ENCODE assay signal across 28 mouse cellular contexts in the genomic region with DNA sequence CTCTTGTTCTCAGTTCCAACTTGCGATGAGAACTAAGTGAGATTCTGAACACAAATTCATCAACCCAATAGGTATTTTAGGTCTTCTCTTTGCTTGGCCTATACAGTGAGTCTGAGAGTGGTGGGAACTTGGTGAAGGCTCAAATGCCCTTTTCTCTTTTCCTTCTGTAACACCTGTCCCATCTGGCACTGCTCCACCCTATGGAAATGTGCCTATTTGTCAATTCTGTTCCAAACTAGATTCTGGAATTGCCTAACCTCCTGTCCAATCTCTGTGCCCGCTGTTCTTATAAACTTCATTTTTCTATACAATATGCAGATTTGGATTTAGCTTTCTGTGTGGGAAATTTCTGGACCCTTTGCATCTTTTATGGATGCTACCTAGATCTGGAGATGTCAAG. TPM values are rescaled to one million over a fixed set of nuclear protein-coding genes. Genes with fewer than 3 reads are reported as not detected.
"Had no signal": no experiment of that assay in that cellular context is flagged by ENCODE, and none has a peak within 500 bp of the region (broad histone marks: within the 10 kb centered on the region; RNA-seq: fewer than 3 reads in every experiment).

No protein-coding gene starts in this region.

- H3K27me3 ChIP-seq: lung, embryonic 15.5 days; megakaryocyte, embryonic 14.5 days; midbrain, embryonic 13.5 days; midbrain, embryonic 15.5 days; neural tube, embryonic 12.5 days had no signal

- H3K9me3 ChIP-seq: lung, embryonic 15.5 days; midbrain, embryonic 13.5 days; midbrain, embryonic 15.5 days; neural tube, embryonic 12.5 days had no signal

- H3K4me1 ChIP-seq: lung, embryonic 15.5 days; midbrain, embryonic 13.5 days; midbrain, embryonic 15.5 days; neural tube, embryonic 12.5 days had no signal

- H3K4me2 ChIP-seq: lung, embryonic 15.5 days; midbrain, embryonic 11.5 days; midbrain, embryonic 13.5 days; midbrain, embryonic 15.5 days; neural tube, embryonic 12.5 days had no signal

- ATAC-seq: lung, postnatal 0 days; midbrain, embryonic 13.5 days; midbrain, embryonic 15.5 days had no signal

- H3K36me3 ChIP-seq: lung, embryonic 15.5 days; midbrain, embryonic 13.5 days; midbrain, embryonic 15.5 days; neural tube, embryonic 12.5 days had no signal

- H3K27ac ChIP-seq: lung, embryonic 15.5 days; macrophage; midbrain, embryonic 13.5 days; midbrain, embryonic 15.5 days; neural tube, embryonic 12.5 days had no signal

- DNase-seq: lung, adult 2 months; lung, postnatal 14 days; lung, postnatal 36 days; retina, postnatal 1 day; right cerebral cortex, adult 18-20 months; right cerebral cortex, postnatal 25 days; right cerebral cortex, postnatal 4 days; spleen, adult 18-20 months; thymus, adult 18-20 months; thymus, postnatal 14 days; thymus, postnatal 36 days had no signal

- H3K4me3 ChIP-seq: lung, embryonic 15.5 days; megakaryocyte, embryonic 14.5 days; midbrain, embryonic 13.5 days; midbrain, embryonic 15.5 days; neural tube, embryonic 12.5 days had no signal

- H3K9ac ChIP-seq: lung, embryonic 15.5 days; midbrain, embryonic 13.5 days; midbrain, embryonic 15.5 days; neural tube, embryonic 12.5 days had no signal

RNA-seq across cellular contexts. Expression of a gene that starts 11.3 kb away (rescaled TPM):
- total RNA-seq: megakaryocyte progenitor cell, adult 5-6 weeks; midbrain, postnatal 0 days; monocyte, adult 5-6 weeks; neutrophil, adult 5-6 weeks had no signal
- polyA plus RNA-seq: lung, adult 2 months; lung, embryonic 15.5 days; lung, postnatal 0 days; macrophage; midbrain, embryonic 11.5 days; midbrain, embryonic 13.5 days; midbrain, embryonic 15.5 days; midbrain, postnatal 0 days; neural tube, embryonic 12.5 days; neural tube, embryonic 14.5 days; small intestine, adult 2 months; stomach, embryonic 14.5 days; stomach, embryonic 16.5 days; thymus, postnatal 0 days had no signal
